Mouse (Mus musculus): ENCODE data around the gene Pmepa1. TPM values are rescaled to one million over a fixed set of nuclear protein-coding genes. Genes with fewer than 3 reads are reported as not detected.

The Pmepa1 gene
- polyA plus RNA-seq, 1 experiment = 25.1 TPM

- TF ChIP-seq CTCF (IDR thresholded peaks at IDR 0.05; ENCODE audit: low read depth, low read length) (no peak), EP300 (IDR thresholded peaks at IDR 0.05; ENCODE audit: insufficient read depth, low read depth, low read length) (no peak), POLR2A (IDR thresholded peaks at IDR 0.05; ENCODE audit: insufficient read depth, low read length) (no peak)
- H3K9me3 ChIP-seq (replicated peaks; ENCODE audit: control insufficient read depth, insufficient read depth, low read length, poor library complexity, severe bottlenecking) = no peaks in the 10 kb centered on the region
- H3K36me3 ChIP-seq (ENCODE audit: control insufficient read depth, insufficient read depth, low read length, poor library complexity, severe bottlenecking) = no peaks in the 10 kb centered on the region
- H3K4me3 ChIP-seq (ENCODE audit: low read depth, low read length) = no peak overlapping the region
- H3K27me3 ChIP-seq (ENCODE audit: control insufficient read depth, insufficient read depth, low read length, poor library complexity, severe bottlenecking) = no peaks in the 10 kb centered on the region
- peaks cover 2% of the 10 kb centered on the region for H3K4me1 ChIP-seq (ENCODE audit: control insufficient read depth, insufficient read depth, low read length)
- H3K9ac ChIP-seq (ENCODE audit: low read depth, poor library complexity, severe bottlenecking) = no peak overlapping the region
- H3K27ac ChIP-seq (ENCODE audit: insufficient read depth, low read length) = no peak overlapping the region
These were observed 67.1 kb downstream of the Pmepa1 start for GRCm38 (mm10) chr2:173209091-173209815.

- H3K9ac ChIP-seq (ENCODE audit: low read depth, poor library complexity, severe bottlenecking) = no peak overlapping the region
- no peaks in the 10 kb centered on the region for H3K36me3 ChIP-seq (ENCODE audit: control insufficient read depth, insufficient read depth, low read length, poor library complexity, severe bottlenecking)
- no peak for TF ChIP-seq CTCF (IDR thresholded peaks at IDR 0.05; ENCODE audit: low read depth, low read length)
- no peak for TF ChIP-seq POLR2A (IDR thresholded peaks at IDR 0.05; ENCODE audit: insufficient read depth, low read length)
- TF ChIP-seq EP300 (IDR thresholded peaks at IDR 0.05; ENCODE audit: insufficient read depth, low read depth, low read length) = no peak
- H3K4me3 ChIP-seq (ENCODE audit: low read depth, low read length) = no peak overlapping the region
- no peaks in the 10 kb centered on the region for H3K27me3 ChIP-seq (ENCODE audit: control insufficient read depth, insufficient read depth, low read length, poor library complexity, severe bottlenecking)
- no peaks in the 10 kb centered on the region for H3K9me3 ChIP-seq (replicated peaks; ENCODE audit: control insufficient read depth, insufficient read depth, low read length, poor library complexity, severe bottlenecking)
- no peak overlapping the region for H3K27ac ChIP-seq (ENCODE audit: insufficient read depth, low read length)
- peaks cover 2% of the 10 kb centered on the region for H3K4me1 ChIP-seq (ENCODE audit: control insufficient read depth, insufficient read depth, low read length)
These were observed 69.3 kb downstream of the Pmepa1 start for GRCm38 (mm10) chr2:173207051-173207450.

- no peaks in the 10 kb centered on the region for H3K27me3 ChIP-seq (ENCODE audit: control insufficient read depth, insufficient read depth, low read length, poor library complexity, severe bottlenecking)
- H3K27ac ChIP-seq (ENCODE audit: insufficient read depth, low read length) = no peak overlapping the region
- peaks cover 2% of the 10 kb centered on the region for H3K4me1 ChIP-seq (ENCODE audit: control insufficient read depth, insufficient read depth, low read length)
- H3K9ac ChIP-seq (ENCODE audit: low read depth, poor library complexity, severe bottlenecking) = no peak overlapping the region
- TF ChIP-seq EP300 (IDR thresholded peaks at IDR 0.05; ENCODE audit: insufficient read depth, low read depth, low read length) = no peak
- TF ChIP-seq CTCF (IDR thresholded peaks at IDR 0.05; ENCODE audit: low read depth, low read length) = no peak
- no peak for TF ChIP-seq POLR2A (IDR thresholded peaks at IDR 0.05; ENCODE audit: insufficient read depth, low read length)
- no peaks in the 10 kb centered on the region for H3K36me3 ChIP-seq (ENCODE audit: control insufficient read depth, insufficient read depth, low read length, poor library complexity, severe bottlenecking)
- no peak overlapping the region for H3K4me3 ChIP-seq (ENCODE audit: low read depth, low read length)
- H3K9me3 ChIP-seq (replicated peaks; ENCODE audit: control insufficient read depth, insufficient read depth, low read length, poor library complexity, severe bottlenecking) = no peaks in the 10 kb centered on the region
These were observed 70.7 kb downstream of the Pmepa1 start for GRCm38 (mm10) chr2:173205563-173206099.

GRCm38 (mm10) chr2:173204671-173205070 lies 71.7 kb downstream of the Pmepa1 start:
- Histone ChIP-seq H3K9me3 (replicated peaks; ENCODE audit: control insufficient read depth, insufficient read depth, low read length, poor library complexity, severe bottlenecking) (no peaks in the 10 kb centered on the region), H3K27ac (ENCODE audit: insufficient read depth, low read length) (no peak overlapping the region), H3K4me1 (ENCODE audit: control insufficient read depth, insufficient read depth, low read length) (peaks cover 2% of the 10 kb centered on the region), H3K36me3 (ENCODE audit: control insufficient read depth, insufficient read depth, low read length, poor library complexity, severe bottlenecking) (no peaks in the 10 kb centered on the region), H3K4me3 (ENCODE audit: low read depth, low read length) (no peak overlapping the region), H3K27me3 (ENCODE audit: control insufficient read depth, insufficient read depth, low read length, poor library complexity, severe bottlenecking) (no peaks in the 10 kb centered on the region), H3K9ac (ENCODE audit: low read depth, poor library complexity, severe bottlenecking) (no peak overlapping the region)
- TF ChIP-seq POLR2A (IDR thresholded peaks at IDR 0.05; ENCODE audit: insufficient read depth, low read length) (no peak), CTCF (IDR thresholded peaks at IDR 0.05; ENCODE audit: low read depth, low read length) (no peak), EP300 (IDR thresholded peaks at IDR 0.05; ENCODE audit: insufficient read depth, low read depth, low read length) (no peak)

- Histone ChIP-seq H3K4me3 (ENCODE audit: low read depth, low read length) (no peak overlapping the region), H3K9ac (ENCODE audit: low read depth, poor library complexity, severe bottlenecking) (no peak overlapping the region), H3K4me1 (ENCODE audit: control insufficient read depth, insufficient read depth, low read length) (peaks cover 2% of the 10 kb centered on the region), H3K36me3 (ENCODE audit: control insufficient read depth, insufficient read depth, low read length, poor library complexity, severe bottlenecking) (no peaks in the 10 kb centered on the region), H3K27ac (ENCODE audit: insufficient read depth, low read length) (no peak overlapping the region), H3K9me3 (replicated peaks; ENCODE audit: control insufficient read depth, insufficient read depth, low read length, poor library complexity, severe bottlenecking) (no peaks in the 10 kb centered on the region), H3K27me3 (ENCODE audit: control insufficient read depth, insufficient read depth, low read length, poor library complexity, severe bottlenecking) (no peaks in the 10 kb centered on the region)
- TF ChIP-seq CTCF (IDR thresholded peaks at IDR 0.05; ENCODE audit: low read depth, low read length) (no peak), POLR2A (IDR thresholded peaks at IDR 0.05; ENCODE audit: insufficient read depth, low read length) (no peak), EP300 (IDR thresholded peaks at IDR 0.05; ENCODE audit: insufficient read depth, low read depth, low read length) (no peak)
These were observed 72.6 kb downstream of the Pmepa1 start for GRCm38 (mm10) chr2:173203726-173204125.
